Mouse (Mus musculus) megakaryocyte progenitor cell, adult 5-6 weeks (primary cell): Measurements from ENCODE around the gene Foxa3. TPM values are rescaled to one million over a fixed set of nuclear protein-coding genes. Genes with fewer than 3 reads are reported as not detected.

ENCODE experiments used
- total RNA-seq, 2 experiments: library from RNA; stranded (forward) in 1 of 2; stranded (reverse) in 1 of 2; fragments of 157-497, 149-512 nt in 1 of 2; fragments of 200-1000 nt in 1 of 2; gene quantifications; 2 replicates each; pipeline versions ENCODE4 v1.2.3 to v1.2.4; 2015 to 2017

The Foxa3 gene
- total RNA-seq, 2 experiments from 2014 or later: not detected

Other genes with a start within 250 kb of the Foxa3 start
- gene Psg19, start 225.0 kb downstream of the Foxa3 start, total RNA-seq (2015): not detected in 2 replicates
- not detected in 2 replicates for gene Psg19, start 225.0 kb downstream of the Foxa3 start, total RNA-seq (2017)
- not detected in 2 replicates for gene Psg17, start 201.9 kb downstream of the Foxa3 start, total RNA-seq (2015)
- gene Psg17, start 201.9 kb downstream of the Foxa3 start, total RNA-seq (2017): not detected in 2 replicates
- 0.15 and 0.44 TPM in 2 replicates for gene Mill2, start 183.6 kb downstream of the Foxa3 start, total RNA-seq (2015)
- 0.75 TPM in 1 of 2 replicates, not detected in the other for gene Mill2, start 183.6 kb downstream of the Foxa3 start, total RNA-seq (2017)
- 264 and 265 TPM in 2 replicates for gene Pglyrp1, start 152.2 kb downstream of the Foxa3 start, total RNA-seq (2015)
- gene Pglyrp1, start 152.2 kb downstream of the Foxa3 start, total RNA-seq (2017): 31.3 and 35.6 TPM in 2 replicates
- gene Ccdc61, start 113.1 kb downstream of the Foxa3 start, total RNA-seq (2015): 11.9 and 14.1 TPM in 2 replicates
- 11.3 and 17.0 TPM in 2 replicates for gene Ccdc61, start 113.1 kb downstream of the Foxa3 start, total RNA-seq (2017)
- gene Nova2, start 97.7 kb downstream of the Foxa3 start, total RNA-seq (2015): not detected in 2 replicates
- not detected in 2 replicates for gene Nova2, start 97.7 kb downstream of the Foxa3 start, total RNA-seq (2017)
- gene Nanos2, start 36.1 kb downstream of the Foxa3 start, total RNA-seq (2015): not detected in 2 replicates
- not detected in 2 replicates for gene Nanos2, start 36.1 kb downstream of the Foxa3 start, total RNA-seq (2017)
- 0.17 TPM in 1 of 2 replicates, not detected in the other for gene Mypop, start 32.3 kb downstream of the Foxa3 start, total RNA-seq (2015)
- gene Mypop, start 32.3 kb downstream of the Foxa3 start, total RNA-seq (2017): not detected in 2 replicates
- gene Irf2bp1, start 19.5 kb downstream of the Foxa3 start, total RNA-seq (2015): 16.4 and 16.8 TPM in 2 replicates
- gene Irf2bp1, start 19.5 kb downstream of the Foxa3 start, total RNA-seq (2017): 12.5 and 13.1 TPM in 2 replicates
- 58.1 and 74.7 TPM in 2 replicates for gene Sympk, start 839 bp upstream of the Foxa3 start, total RNA-seq (2015)
- gene Sympk, start 839 bp upstream of the Foxa3 start, total RNA-seq (2017): 44.9 and 48.6 TPM in 2 replicates
- not detected in 2 replicates for gene Rsph6a, start 31.2 kb upstream of the Foxa3 start, total RNA-seq (2015)
- gene Rsph6a, start 31.2 kb upstream of the Foxa3 start, total RNA-seq (2017): 0.61 TPM in 1 of 2 replicates, not detected in the other
- gene Dmwd, start 52.7 kb upstream of the Foxa3 start, total RNA-seq (2015): 4.4 and 5.5 TPM in 2 replicates
- gene Dmwd, start 52.7 kb upstream of the Foxa3 start, total RNA-seq (2017): 1.5 and 2.3 TPM in 2 replicates
- gene Dmpk, start 60.3 kb upstream of the Foxa3 start, total RNA-seq (2015): 0.78 and 1.9 TPM in 2 replicates
- gene Dmpk, start 60.3 kb upstream of the Foxa3 start, total RNA-seq (2017): 0.84 TPM in 1 of 2 replicates, not detected in the other
- gene Six5, start 71.1 kb upstream of the Foxa3 start, total RNA-seq (2015): 2.8 and 3.9 TPM in 2 replicates
- gene Six5, start 71.1 kb upstream of the Foxa3 start, total RNA-seq (2017): 2.3 and 2.4 TPM in 2 replicates
- 0.24 and 0.57 TPM in 2 replicates for gene Gm4969, start 94.8 kb upstream of the Foxa3 start, total RNA-seq (2015)
- gene Gm4969, start 94.8 kb upstream of the Foxa3 start, total RNA-seq (2017): 0.03 and 0.42 TPM in 2 replicates
- 2.0 and 2.1 TPM in 2 replicates for gene Fbxo46, start 96.3 kb upstream of the Foxa3 start, total RNA-seq (2015)
- 4.2 and 5.0 TPM in 2 replicates for gene Fbxo46, start 96.3 kb upstream of the Foxa3 start, total RNA-seq (2017)
- gene Qpctl, start 125.8 kb upstream of the Foxa3 start, total RNA-seq (2015): 6.5 and 6.9 TPM in 2 replicates
- 3.4 and 5.6 TPM in 2 replicates for gene Qpctl, start 125.8 kb upstream of the Foxa3 start, total RNA-seq (2017)
- 106 and 117 TPM in 2 replicates for gene Snrpd2, start 126.2 kb upstream of the Foxa3 start, total RNA-seq (2015)
- 78.6 and 83.9 TPM in 2 replicates for gene Snrpd2, start 126.2 kb upstream of the Foxa3 start, total RNA-seq (2017)
- gene Gipr, start 142.6 kb upstream of the Foxa3 start, total RNA-seq (2015): not detected in 2 replicates
- not detected in 2 replicates for gene Gipr, start 142.6 kb upstream of the Foxa3 start, total RNA-seq (2017)
- 4.3 and 5.5 TPM in 2 replicates for gene Eml2, start 152.9 kb upstream of the Foxa3 start, total RNA-seq (2015)
- gene Eml2, start 152.9 kb upstream of the Foxa3 start, total RNA-seq (2017): 8.0 and 15.1 TPM in 2 replicates
- 0.12 TPM in 1 of 2 replicates, not detected in the other for gene Gpr4, start 189.0 kb upstream of the Foxa3 start, total RNA-seq (2015)
- not detected in 2 replicates for gene Gpr4, start 189.0 kb upstream of the Foxa3 start, total RNA-seq (2017)
- gene Opa3, start 204.8 kb upstream of the Foxa3 start, total RNA-seq (2015): 12.4 and 16.1 TPM in 2 replicates
- 19.9 and 25.0 TPM in 2 replicates for gene Opa3, start 204.8 kb upstream of the Foxa3 start, total RNA-seq (2017)
- 46.7 and 49.6 TPM in 2 replicates for gene Vasp, start 248.3 kb upstream of the Foxa3 start, total RNA-seq (2015)
- 71.0 and 73.0 TPM in 2 replicates for gene Vasp, start 248.3 kb upstream of the Foxa3 start, total RNA-seq (2017)